Mouse (Mus musculus) MEL (cell line): ENCODE data around the gene Eif4e3. TPM values are rescaled to one million over a fixed set of nuclear protein-coding genes. Genes with fewer than 3 reads are reported as not detected.

ENCODE experiments used
- DNase-seq: peaks from one replicate; pipeline ENCODE4 v3.0.0; 2011; ENCODE audit warnings: low read depth, low spot score
- H3K27ac ChIP-seq: 2 replicates; pipeline ENCODE4 v1.5.1; 2012; ENCODE audit warnings: low read depth, mild to moderate bottlenecking, control low read depth, low read length, moderate library complexity; ENCODE audit not compliant: control insufficient read depth
- H3K27me3 ChIP-seq, 2 experiments: fragments of 150-350 bp in 1 of 2; sonication (generic) in 1 of 2; 2 replicates each; pipeline ENCODE4 v1.6.1; 2012; ENCODE audit warnings: low read length in 2 of 2, mild to moderate bottlenecking in 2 of 2, improper control_type of control experiment in 1 of 2, moderate library complexity in 1 of 2; ENCODE audit not compliant: insufficient read depth in 2 of 2, control insufficient read depth in 1 of 2
- H3K36me3 ChIP-seq, 2 experiments: 2 replicates each; pipeline ENCODE4 v1.6.1; 2012 to 2014; ENCODE audit warnings: low read length in 2 of 2, improper control_type of control experiment in 1 of 2, inconsistent platforms in 1 of 2, mild to moderate bottlenecking in 1 of 2; ENCODE audit not compliant: insufficient read depth in 2 of 2, control insufficient read depth in 1 of 2
- H3K4me1 ChIP-seq, 2 experiments: fragments of 150-350 bp in 1 of 2; sonication (generic) in 1 of 2; 2 replicates each; pipeline ENCODE4 v1.6.1; 2012; ENCODE audit warnings: low read length in 2 of 2, improper control_type of control experiment in 1 of 2, mild to moderate bottlenecking in 1 of 2; ENCODE audit not compliant: insufficient read depth in 2 of 2, control insufficient read depth in 1 of 2
- H3K4me3 ChIP-seq, 2 experiments: fragments of 150-350 bp in 1 of 2; sonication (generic) in 1 of 2; 2 replicates each; pipeline ENCODE4 v1.5.1; 2012; ENCODE audit warnings: low read depth in 2 of 2, low read length in 2 of 2, mild to moderate bottlenecking in 2 of 2, moderate library complexity in 2 of 2, control low read depth in 1 of 2, improper control_type of control experiment in 1 of 2; ENCODE audit not compliant: control insufficient read depth in 1 of 2, insufficient read depth in 1 of 2
- H3K79me2 ChIP-seq: 2 replicates; pipeline ENCODE4 v1.6.1; 2012; ENCODE audit warnings: mild to moderate bottlenecking, low read length, moderate library complexity; ENCODE audit not compliant: control insufficient read depth, poor library complexity, insufficient read depth
- H3K9ac ChIP-seq: 2 replicates; pipeline ENCODE4 v1.6.1; 2012; ENCODE audit warnings: low read depth, mild to moderate bottlenecking, control low read depth, low read length, moderate library complexity; ENCODE audit not compliant: control insufficient read depth, poor library complexity, severe bottlenecking
- H3K9me3 ChIP-seq: fragments of 150-350 bp; sonication (generic); replicated peaks from 2 replicates; pipeline ENCODE4 v1.6.1; 2012; ENCODE audit warnings: mild to moderate bottlenecking, low read length, improper control_type of control experiment, moderate library complexity; ENCODE audit not compliant: insufficient read depth
- BHLHE40 ChIP-seq: IDR thresholded peaks from 2 replicates; pipeline ENCODE4 v1.6.1; 2012; ENCODE audit warnings: low read depth, mild to moderate bottlenecking, inconsistent platforms, low read length, improper control_type of control experiment, borderline replicate concordance
- CHD2 ChIP-seq: IDR thresholded peaks from 2 replicates; pipeline ENCODE4 v1.6.1; 2011; ENCODE audit warnings: low read length, improper control_type of control experiment
- EP300 ChIP-seq, 2 experiments: IDR thresholded peaks; 2 replicates each; pipeline ENCODE4 v1.6.1; 2011; ENCODE audit warnings: improper control_type of control experiment in 2 of 2, low read length in 2 of 2, low read depth in 1 of 2, mild to moderate bottlenecking in 1 of 2
- ETS1 ChIP-seq: IDR thresholded peaks from 2 replicates; pipeline ENCODE4 v1.6.1; 2012; ENCODE audit warnings: low read depth, mild to moderate bottlenecking, inconsistent platforms, low read length, improper control_type of control experiment, moderate library complexity
- GATA1 ChIP-seq: IDR thresholded peaks from 2 replicates; pipeline ENCODE4 v1.6.1; 2011; ENCODE audit warnings: low read depth, low read length, improper control_type of control experiment
- HCFC1 ChIP-seq: IDR thresholded peaks from 2 replicates; pipeline ENCODE4 v1.6.1; 2012; ENCODE audit warnings: low read depth, mild to moderate bottlenecking, inconsistent platforms, low read length, improper control_type of control experiment, moderate library complexity
- JUND ChIP-seq: IDR thresholded peaks from 2 replicates; pipeline ENCODE4 v1.6.1; 2011; ENCODE audit warnings: low read depth, mild to moderate bottlenecking, improper control_type of control experiment, low read length
- MEF2A ChIP-seq: IDR thresholded peaks from 2 replicates; pipeline ENCODE4 v1.6.1; 2014; ENCODE audit warnings: low read depth, mild to moderate bottlenecking, inconsistent platforms, low read length, improper control_type of control experiment; ENCODE audit not compliant: poor library complexity, insufficient replicate concordance, severe bottlenecking; ENCODE audit errors: extremely low read depth
- MYB ChIP-seq: IDR thresholded peaks from 2 replicates; pipeline ENCODE4 v1.6.1; 2011; ENCODE audit warnings: mild to moderate bottlenecking, low read depth, low read length, improper control_type of control experiment
- NELFE ChIP-seq: IDR thresholded peaks from 2 replicates; pipeline ENCODE4 v1.6.1; 2011; ENCODE audit warnings: low read depth, low read length, improper control_type of control experiment
- RCOR1 ChIP-seq: IDR thresholded peaks from 2 replicates; pipeline ENCODE4 v1.6.1; 2012; ENCODE audit warnings: low read depth, mild to moderate bottlenecking, inconsistent platforms, low read length, improper control_type of control experiment
- SIN3A ChIP-seq: IDR thresholded peaks from 2 replicates; pipeline ENCODE4 v1.6.1; 2012; ENCODE audit warnings: low read length, improper control_type of control experiment, inconsistent platforms
- TCF12 ChIP-seq: IDR thresholded peaks from 2 replicates; pipeline ENCODE4 v1.6.1; 2014; ENCODE audit warnings: low read depth, mild to moderate bottlenecking, inconsistent platforms, low read length, improper control_type of control experiment, moderate library complexity
- USF2 ChIP-seq, 2 experiments: IDR thresholded peaks; 2 replicates each; pipeline ENCODE4 v1.6.1; 2011 to 2012; ENCODE audit warnings: improper control_type of control experiment in 2 of 2, low read length in 2 of 2, borderline replicate concordance in 1 of 2, inconsistent platforms in 1 of 2, low read depth in 1 of 2, mild to moderate bottlenecking in 1 of 2; ENCODE audit not compliant: insufficient read depth in 1 of 2
- ZNF384 ChIP-seq: IDR thresholded peaks from 2 replicates; pipeline ENCODE4 v1.6.1; 2012; ENCODE audit warnings: low read depth, mild to moderate bottlenecking, inconsistent platforms, low read length, improper control_type of control experiment
- polyA plus RNA-seq, 2 experiments: library from polyadenylated mRNA; stranded (reverse) in 1 of 2; unstranded in 1 of 2; fragments of >175 nt in 1 of 2; fragments of >200 nt in 1 of 2; gene quantifications; 2 replicates each; pipeline versions ENCODE4 v1.2.1 to v1.2.4; 2012; ENCODE audit warnings: low replicate concordance in 2 of 2, low read depth in 1 of 2; ENCODE audit not compliant: insufficient read length in 2 of 2, insufficient read depth in 1 of 2, missing spikeins in 1 of 2
- total RNA-seq: library from RNA; depleted of rRNA; stranded (reverse); fragments of 300-350 nt; gene quantifications from 2 replicates; pipeline ENCODE4 v1.2.3, GENCODE M21; 2012

The Eif4e3 gene
- total and polyA plus RNA-seq, 3 experiments, result not detected

GRCm38 (mm10) chr6:99711576-99712101 lies 45.1 kb upstream of the Eif4e3 start:
- TF ChIP-seq ZNF384 (no peak), CHD2 (no peak), MEF2A (no peak), SIN3A (no peak), JUND (no peak), BHLHE40 (no peak)
- Histone ChIP-seq H3K36me3 (no peaks in the 10 kb centered on the region), H3K9ac (no peak overlapping the region), H3K4me1 (no peaks in the 10 kb centered on the region), H3K4me3 (no peak overlapping the region), H3K9me3 (no peaks in the 10 kb centered on the region), H3K79me2 (no peaks in the 10 kb centered on the region), H3K27ac (no peak overlapping the region), H3K27me3 (no peaks in the 10 kb centered on the region)
- DNase-seq, result no peak

- Histone ChIP-seq H3K27ac (no peak overlapping the region), H3K9ac (no peak overlapping the region), H3K27me3 (no peaks in the 10 kb centered on the region), H3K4me3 (no peak overlapping the region), H3K4me1 (no peaks in the 10 kb centered on the region), H3K9me3 (no peaks in the 10 kb centered on the region), H3K36me3 (no peaks in the 10 kb centered on the region), H3K79me2 (no peaks in the 10 kb centered on the region)
- DNase-seq, result no peak
- no peak for TF ChIP-seq ETS1
- no peak for TF ChIP-seq GATA1
- no peak for TF ChIP-seq EP300 (IDR thresholded peaks at IDR 0.05; ENCODE audit: low read depth in 1 of 2, low read length in 2 of 2)
- no peak for TF ChIP-seq ZNF384
- TF ChIP-seq HCFC1, result no peak
- TF ChIP-seq RCOR1, result no peak
- TF ChIP-seq NELFE, result no peak
- no peak for TF ChIP-seq TCF12
Measured at GRCm38 (mm10) chr6:99700484-99700883, 33.9 kb upstream of the Eif4e3 start.

- Histone ChIP-seq H3K27ac (no peak overlapping the region), H3K9ac (no peak overlapping the region), H3K4me3 (no peak overlapping the region)
Measured at GRCm38 (mm10) chr6:99692916-99693841, 26.6 kb upstream of the Eif4e3 start.

More at GRCm38 (mm10) chr6:99692916-99693841, 26.6 kb upstream of the Eif4e3 start:
- Histone ChIP-seq H3K9me3 (no peaks in the 10 kb centered on the region), H3K4me1 (no peaks in the 10 kb centered on the region), H3K36me3 (no peaks in the 10 kb centered on the region), H3K27me3 (no peaks in the 10 kb centered on the region), H3K79me2 (no peaks in the 10 kb centered on the region)
- DNase-seq, result no peak
- TF ChIP-seq USF2 (IDR thresholded peaks at IDR 0.05; ENCODE audit: borderline replicate concordance in 1 of 2, insufficient read depth in 1 of 2, low read depth in 1 of 2, low read length in 2 of 2) (no peak), MYB (no peak)
